Mouse (Mus musculus): Measurements from ENCODE around the gene Cep57. TPM values are rescaled to one million over a fixed set of nuclear protein-coding genes. Genes with fewer than 3 reads are reported as not detected.

Cep57 gene
- polyA plus RNA-seq, 1 experiment from 2014 or later = 41.9 TPM

DNA sequence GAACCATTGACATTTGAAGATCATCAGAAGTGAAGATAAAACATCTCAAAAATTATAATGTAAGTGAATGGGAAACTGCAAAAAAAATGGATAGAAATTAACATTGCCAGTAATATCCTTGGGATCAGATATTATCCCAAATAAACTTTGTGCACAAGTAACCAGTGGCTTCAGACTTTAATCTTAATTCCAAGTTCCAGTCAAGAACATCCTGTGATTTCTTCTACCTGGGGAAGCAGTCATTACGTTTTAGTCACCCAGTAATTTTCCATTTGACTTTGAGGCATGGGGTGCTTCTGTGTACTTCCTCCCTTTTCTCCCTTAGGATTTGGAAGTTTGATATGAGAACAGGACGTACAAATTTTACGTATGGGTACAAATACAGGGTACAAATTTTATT lies 66.5 kb downstream of the Cep57 start:
- Histone ChIP-seq H3K27ac (ENCODE audit: low read length) (no peak overlapping the region), H3K4me2 (ENCODE audit: low read depth, low read length) (no peak overlapping the region), H3K9ac (ENCODE audit: low read depth, low read length) (no peak overlapping the region), H3K9me3 (ENCODE audit: control insufficient read depth, low read length) (no peaks in the 10 kb centered on the region; the same call in 1 of the 2 replicates), H3K4me1 (ENCODE audit: control insufficient read depth, insufficient read depth, low read length) (no peaks in the 10 kb centered on the region), H3K27me3 (replicated peaks; ENCODE audit: control insufficient read depth, insufficient read depth, low read length) (no peaks in the 10 kb centered on the region), H3K36me3 (ENCODE audit: control insufficient read depth, insufficient read depth, low read length) (peaks cover 8% of the 10 kb centered on the region; the same call in 1 of the 2 replicates), H3K4me3 (ENCODE audit: low read length) (no peak overlapping the region)
- ATAC-seq = no peak
- 92% methylated on average over 3 of the region's 3 CpGs for WGBS

Other genes with a start within 250 kb of the Cep57 start
- gene Mtmr2, start 78.7 kb downstream of the Cep57 start, polyA plus RNA-seq (2015; fragmentation: Nextera tagmentation; extraction: Ambion mirVana) = 61.4 and 62.7 TPM in 2 replicates
- gene Fam76b, start 609 bp upstream of the Cep57 start, polyA plus RNA-seq (2015; fragmentation: Nextera tagmentation; extraction: Ambion mirVana) = 12.5 and 14.8 TPM in 2 replicates